Mouse (Mus musculus) CH12.LX (cell line): ENCODE results near the gene Ankrd13c.
A peak's percentile ranks its signal among the peaks of the same experiment; 100 is the strongest.

Experiments
- CHD2 ChIP-seq: IDR thresholded peaks from 2 replicates; pipeline ENCODE4 v1.6.1; 2011; ENCODE audit warnings: low read length, improper control_type of control experiment
- CTCF ChIP-seq, 2 experiments: IDR thresholded peaks in 1 of 2; conservative IDR thresholded peaks in 1 of 2; 2 replicates each; pipeline ENCODE4 v1.5.1; 2011 to 2012; ENCODE audit warnings: low read depth in 2 of 2, low read length in 2 of 2, improper control_type of control experiment in 1 of 2, inconsistent platforms in 1 of 2, mild to moderate bottlenecking in 1 of 2, moderate library complexity in 1 of 2
- JUND ChIP-seq: conservative IDR thresholded peaks from 2 replicates; pipeline ENCODE4 v1.6.1; 2011; ENCODE audit warnings: low read depth, low read length, improper control_type of control experiment
- MAFK ChIP-seq: IDR thresholded peaks from 2 replicates; pipeline ENCODE4 v1.6.1; 2011; ENCODE audit warnings: low read length, improper control_type of control experiment; ENCODE audit not compliant: insufficient replicate concordance
- MAX ChIP-seq: IDR thresholded peaks from 2 replicates; pipeline ENCODE4 v1.6.1; 2011; ENCODE audit warnings: low read length, improper control_type of control experiment

- no peak for TF ChIP-seq CHD2
- no peak for TF ChIP-seq MAX
- TF ChIP-seq MAFK: no peak
- peak in 1 of 2 experiments; percentile 78; a peak in 2 of 4 replicates for TF ChIP-seq CTCF (conservative IDR thresholded peaks at IDR 0.05 in 1 of 2, IDR thresholded peaks at IDR 0.05 in 1 of 2; ENCODE audit: low read depth in 2 of 2, low read length in 2 of 2)
- TF ChIP-seq JUND: no peak
Measured at GRCm38 (mm10) chr3:157931592-157931991, 15.4 kb upstream of the Ankrd13c start.
